Mouse (Mus musculus): Measurements from ENCODE around the gene OR5BS1P. TPM values are rescaled to one million over a fixed set of nuclear protein-coding genes. Genes with fewer than 3 reads are reported as not detected.

OR5BS1P gene
- polyA plus RNA-seq, 1 experiment from 2014 or later, result not detected

DNA sequence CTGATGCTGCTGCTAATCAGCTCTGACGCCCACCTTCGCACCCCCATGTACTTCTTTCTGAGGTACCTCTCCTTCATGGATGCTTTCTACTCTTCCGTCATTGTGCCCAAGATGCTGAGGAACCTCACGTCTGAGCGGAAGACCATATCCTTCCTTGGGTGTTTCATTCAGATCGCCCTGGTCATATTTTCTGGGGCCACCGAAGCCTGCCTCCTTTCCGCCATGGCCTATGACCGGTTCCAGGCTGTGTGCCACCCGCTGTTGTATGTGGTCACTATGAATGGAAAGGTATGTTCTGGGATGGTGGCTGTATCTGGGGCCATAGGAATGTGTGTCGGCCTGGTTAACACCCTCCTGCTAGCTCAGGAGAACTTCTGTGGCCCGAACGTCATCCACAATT is 1.8 kb downstream of the OR5BS1P start:
- Histone ChIP-seq H3K9ac (ENCODE audit: low read depth, low read length) (no peak overlapping the region), H3K4me3 (ENCODE audit: low read depth, low read length) (no peak overlapping the region), H3K27ac (replicated peaks; ENCODE audit: low read depth, low read length) (no peak overlapping the region), H3K4me1 (ENCODE audit: control insufficient read depth, insufficient read depth, low read length) (no peaks in the 10 kb centered on the region), H3K27me3 (replicated peaks; ENCODE audit: control insufficient read depth, insufficient read depth, low read length) (no peaks in the 10 kb centered on the region), H3K4me2 (ENCODE audit: low read depth, low read length) (no peak overlapping the region), H3K9me3 (ENCODE audit: control insufficient read depth, low read length) (0 out of 2 replicates have a peak, but pooled peaks cover 3% of the 10 kb centered on the region), H3K36me3 (ENCODE audit: control insufficient read depth, insufficient read depth, low read length) (no peaks in the 10 kb centered on the region)
- WGBS, result 92% methylated on average over 13 of the region's 13 CpGs
- ATAC-seq (ENCODE audit: low read depth) (no peak), DNase-seq (ENCODE audit: low spot score) (no peak)

- DNase-seq (ENCODE audit: low spot score) (no peak), ATAC-seq (ENCODE audit: low read depth) (no peak)
- Histone ChIP-seq H3K36me3 (ENCODE audit: control insufficient read depth, insufficient read depth, low read length) (no peaks in the 10 kb centered on the region), H3K27ac (replicated peaks; ENCODE audit: low read depth, low read length) (no peak overlapping the region), H3K4me1 (ENCODE audit: control insufficient read depth, insufficient read depth, low read length) (no peaks in the 10 kb centered on the region), H3K4me3 (ENCODE audit: low read depth, low read length) (no peak overlapping the region), H3K4me2 (ENCODE audit: low read depth, low read length) (no peak overlapping the region), H3K9me3 (ENCODE audit: control insufficient read depth, low read length) (no peaks in the 10 kb centered on the region), H3K27me3 (replicated peaks; ENCODE audit: control insufficient read depth, insufficient read depth, low read length) (no peaks in the 10 kb centered on the region), H3K9ac (ENCODE audit: low read depth, low read length) (no peak overlapping the region)
- WGBS, result 84% methylated on average over 10 of the region's 10 CpGs
Observed at GRCm38 (mm10) chr15:98474958-98475357, 5.3 kb downstream of the OR5BS1P start.

GRCm38 (mm10) chr15:98475382-98475781 is 5.7 kb downstream of the OR5BS1P start:
- Histone ChIP-seq H3K4me1 (ENCODE audit: control insufficient read depth, insufficient read depth, low read length) (no peaks in the 10 kb centered on the region), H3K36me3 (ENCODE audit: control insufficient read depth, insufficient read depth, low read length) (no peaks in the 10 kb centered on the region), H3K27me3 (replicated peaks; ENCODE audit: control insufficient read depth, insufficient read depth, low read length) (no peaks in the 10 kb centered on the region), H3K27ac (replicated peaks; ENCODE audit: low read depth, low read length) (no peak overlapping the region), H3K4me3 (ENCODE audit: low read depth, low read length) (no peak overlapping the region), H3K4me2 (ENCODE audit: low read depth, low read length) (no peak overlapping the region), H3K9ac (ENCODE audit: low read depth, low read length) (no peak overlapping the region), H3K9me3 (ENCODE audit: control insufficient read depth, low read length) (no peaks in the 10 kb centered on the region)
- WGBS, result 51% methylated on average over 10 of the region's 10 CpGs
- no peak for ATAC-seq (ENCODE audit: low read depth)
- DNase-seq (ENCODE audit: low spot score), result no peak

DNA sequence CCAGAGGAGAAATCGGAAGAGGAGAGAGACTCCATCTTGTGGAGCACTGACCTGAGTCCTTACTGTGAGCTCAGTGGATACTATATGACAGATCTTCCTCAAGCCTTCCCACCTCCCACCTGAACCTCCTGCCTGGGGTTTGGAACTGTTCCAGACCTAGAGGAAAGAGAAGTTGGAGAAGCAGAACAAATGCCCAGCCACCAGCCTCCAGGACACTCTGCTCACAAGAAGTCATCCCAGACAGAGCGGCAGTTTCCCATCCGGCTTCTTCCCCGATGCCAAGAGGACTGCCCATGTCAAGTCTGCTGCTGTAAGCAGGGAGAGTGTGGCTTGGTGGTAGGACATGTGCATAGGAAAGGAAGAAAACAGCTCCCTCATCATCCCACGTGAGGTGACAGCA is 6.6 kb downstream of the OR5BS1P start:
- WGBS, result 76% methylated on average over 5 of the region's 5 CpGs
- Histone ChIP-seq H3K4me3 (ENCODE audit: low read depth, low read length) (no peak overlapping the region), H3K9me3 (ENCODE audit: control insufficient read depth, low read length) (no peaks in the 10 kb centered on the region), H3K27ac (replicated peaks; ENCODE audit: low read depth, low read length) (no peak overlapping the region), H3K4me2 (ENCODE audit: low read depth, low read length) (no peak overlapping the region), H3K4me1 (ENCODE audit: control insufficient read depth, insufficient read depth, low read length) (no peaks in the 10 kb centered on the region), H3K36me3 (ENCODE audit: control insufficient read depth, insufficient read depth, low read length) (no peaks in the 10 kb centered on the region), H3K27me3 (replicated peaks; ENCODE audit: control insufficient read depth, insufficient read depth, low read length) (no peaks in the 10 kb centered on the region), H3K9ac (ENCODE audit: low read depth, low read length) (no peak overlapping the region)
- DNase-seq (ENCODE audit: low spot score) (no peak), ATAC-seq (ENCODE audit: low read depth) (no peak)

- H3K4me3 ChIP-seq (ENCODE audit: low read depth, low read length), result no peak overlapping the region
- H3K27me3 ChIP-seq (replicated peaks; ENCODE audit: control insufficient read depth, insufficient read depth, low read length), result no peaks in the 10 kb centered on the region
- H3K4me2 ChIP-seq (ENCODE audit: low read depth, low read length), result no peak overlapping the region
- H3K36me3 ChIP-seq (ENCODE audit: control insufficient read depth, insufficient read depth, low read length), result no peaks in the 10 kb centered on the region
- no peak for DNase-seq (ENCODE audit: low spot score)
- no peaks in the 10 kb centered on the region for H3K4me1 ChIP-seq (ENCODE audit: control insufficient read depth, insufficient read depth, low read length)
- H3K9me3 ChIP-seq (ENCODE audit: control insufficient read depth, low read length), result no peaks in the 10 kb centered on the region
- H3K9ac ChIP-seq (ENCODE audit: low read depth, low read length), result no peak overlapping the region
- no peak overlapping the region for H3K27ac ChIP-seq (replicated peaks; ENCODE audit: low read depth, low read length)
- WGBS, result 75% methylated on average over 7 of the region's 7 CpGs
- ATAC-seq (ENCODE audit: low read depth), result no peak
Observed at GRCm38 (mm10) chr15:98479568-98480102, 9.9 kb downstream of the OR5BS1P start.

DNA sequence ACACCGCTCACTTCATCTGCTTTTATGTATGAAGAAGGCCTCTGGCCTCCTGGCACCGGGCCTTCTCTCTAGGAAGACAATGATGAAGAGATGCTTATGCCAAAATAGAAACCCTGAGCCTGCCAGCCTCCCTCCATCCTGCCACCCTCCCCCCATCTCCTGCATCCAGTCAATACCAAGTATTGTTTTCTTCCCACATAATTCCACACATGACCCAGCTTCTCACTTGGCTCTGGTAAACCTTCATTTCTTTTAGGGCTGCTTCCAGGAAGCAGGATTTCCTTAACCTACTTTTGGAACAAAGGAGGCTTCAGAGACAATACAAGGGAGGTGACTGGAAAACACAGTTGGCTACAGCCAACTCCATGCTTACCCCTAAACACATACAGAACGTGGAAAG is 13.0 kb downstream of the OR5BS1P start, which contains the start of gene Lalba:
Gene Lalba, minus strand, starts transcription at position 21 of the 400 bp plus-strand sequence.
- no peaks in the 10 kb centered on the region for H3K9me3 ChIP-seq (ENCODE audit: control insufficient read depth, low read length)
- no peak within 1 kb of the TSS for H3K4me2 ChIP-seq (ENCODE audit: low read depth, low read length)
- WGBS, result 62% methylated on average over 3 of the region's 3 CpGs
- H3K27me3 ChIP-seq (replicated peaks; ENCODE audit: control insufficient read depth, insufficient read depth, low read length), result no peaks in the 10 kb centered on the region
- no peaks in the 10 kb centered on the region for H3K4me1 ChIP-seq (ENCODE audit: control insufficient read depth, insufficient read depth, low read length)
- H3K4me3 ChIP-seq (ENCODE audit: low read depth, low read length), result no peak within 1 kb of the TSS
- DNase-seq (ENCODE audit: low spot score) (no peak), ATAC-seq (ENCODE audit: low read depth) (no peak)
- no peaks in the 10 kb centered on the region for H3K36me3 ChIP-seq (ENCODE audit: control insufficient read depth, insufficient read depth, low read length)
- no peak within 1 kb of the TSS for H3K27ac ChIP-seq (replicated peaks; ENCODE audit: low read depth, low read length)
- no peak within 1 kb of the TSS for H3K9ac ChIP-seq (ENCODE audit: low read depth, low read length)

DNA sequence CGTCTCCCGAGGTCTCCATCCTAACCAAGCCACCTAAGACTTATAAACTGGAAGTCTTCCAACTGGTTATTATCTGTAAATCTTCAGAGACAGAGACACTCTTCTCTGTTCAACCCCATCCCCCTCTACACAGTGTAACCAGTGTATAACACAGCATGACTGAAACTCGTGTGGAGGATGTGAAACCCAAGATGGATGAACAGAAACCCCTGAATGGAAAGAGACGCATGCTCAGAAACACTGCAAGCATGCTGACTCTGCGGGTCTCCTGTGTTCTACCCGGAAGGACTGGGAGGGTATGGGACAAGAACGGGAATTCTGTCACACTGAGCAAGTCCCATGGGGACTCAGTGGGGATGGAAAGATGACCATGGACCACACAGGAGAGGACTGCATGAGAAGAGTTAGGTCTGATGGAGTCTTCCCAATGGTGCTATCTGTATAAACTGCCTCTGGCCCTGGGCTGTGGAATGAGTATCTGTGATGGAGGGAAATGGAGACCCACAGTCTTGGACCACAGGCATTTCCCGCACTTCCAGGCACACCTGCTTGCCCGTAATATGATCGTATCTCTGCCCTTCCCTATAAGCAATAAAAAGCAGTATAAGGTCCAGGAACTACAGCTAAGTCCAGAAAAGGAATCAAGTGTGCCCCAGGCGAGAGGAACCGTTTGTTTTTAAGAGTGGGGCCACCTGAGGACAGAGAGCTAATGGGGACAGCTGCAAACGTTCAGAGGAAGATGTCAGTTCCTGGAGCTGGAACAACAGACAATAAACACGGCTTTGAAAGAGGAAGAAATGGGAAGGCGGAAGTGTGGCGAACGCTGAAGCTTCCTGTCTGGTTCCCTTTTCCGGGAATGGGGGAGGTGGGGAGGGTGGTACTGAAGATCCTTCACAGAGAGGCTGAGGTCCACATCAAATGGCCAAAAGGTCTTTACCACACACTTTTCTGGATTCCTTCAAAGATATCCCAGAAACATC is 14.5 kb downstream of the OR5BS1P start:
- no peaks in the 10 kb centered on the region for H3K9me3 ChIP-seq (ENCODE audit: control insufficient read depth, low read length)
- no peak overlapping the region for H3K27ac ChIP-seq (replicated peaks; ENCODE audit: low read depth, low read length)
- H3K27me3 ChIP-seq (replicated peaks; ENCODE audit: control insufficient read depth, insufficient read depth, low read length), result no peaks in the 10 kb centered on the region
- 55% methylated on average over 18 of the region's 18 CpGs for WGBS
- no peak overlapping the region for H3K9ac ChIP-seq (ENCODE audit: low read depth, low read length)
- no peak for ATAC-seq (ENCODE audit: low read depth)
- DNase-seq (ENCODE audit: low spot score), result peak; percentile 20
- no peak overlapping the region for H3K4me2 ChIP-seq (ENCODE audit: low read depth, low read length)
- no peaks in the 10 kb centered on the region for H3K36me3 ChIP-seq (ENCODE audit: control insufficient read depth, insufficient read depth, low read length)
- no peaks in the 10 kb centered on the region for H3K4me1 ChIP-seq (ENCODE audit: control insufficient read depth, insufficient read depth, low read length)
- no peak overlapping the region for H3K4me3 ChIP-seq (ENCODE audit: low read depth, low read length)

DNA sequence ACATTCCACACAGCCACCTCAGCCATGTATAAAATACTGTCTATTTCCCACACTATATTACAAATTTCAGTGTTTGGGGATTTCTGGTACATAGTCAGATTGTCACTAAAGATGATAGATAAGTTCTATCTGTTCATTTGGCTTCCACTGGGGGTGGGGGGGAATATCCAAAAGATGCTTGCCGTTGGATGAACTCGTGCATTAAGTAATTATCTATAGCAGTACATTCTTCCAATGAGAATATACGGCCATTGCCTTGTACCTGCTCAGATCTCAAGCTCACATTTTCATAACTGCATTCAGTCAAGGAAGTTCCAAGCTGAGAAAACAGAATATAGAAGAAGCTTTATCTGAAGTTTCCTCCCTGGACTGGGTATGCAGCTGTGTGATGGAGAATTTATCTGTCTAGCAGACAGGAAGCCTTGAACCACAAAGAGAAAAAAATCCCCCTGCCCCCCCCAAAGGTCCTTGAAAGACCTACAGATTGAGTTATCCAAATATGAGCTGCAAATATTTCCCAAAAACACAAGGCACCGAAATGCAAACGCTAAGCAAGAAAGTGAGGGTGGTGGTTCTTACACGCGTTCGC is 16.8 kb downstream of the OR5BS1P start:
- Histone ChIP-seq H3K36me3 (ENCODE audit: control insufficient read depth, insufficient read depth, low read length) (no peaks in the 10 kb centered on the region), H3K9ac (ENCODE audit: low read depth, low read length) (no peak overlapping the region), H3K4me1 (ENCODE audit: control insufficient read depth, insufficient read depth, low read length) (no peaks in the 10 kb centered on the region), H3K4me2 (ENCODE audit: low read depth, low read length) (no peak overlapping the region), H3K4me3 (ENCODE audit: low read depth, low read length) (no peak overlapping the region), H3K9me3 (ENCODE audit: control insufficient read depth, low read length) (no peaks in the 10 kb centered on the region), H3K27ac (replicated peaks; ENCODE audit: low read depth, low read length) (no peak overlapping the region), H3K27me3 (replicated peaks; ENCODE audit: control insufficient read depth, insufficient read depth, low read length) (no peaks in the 10 kb centered on the region)
- WGBS, result 93% methylated on average over 8 of the region's 8 CpGs
- DNase-seq (ENCODE audit: low spot score) (no peak), ATAC-seq (ENCODE audit: low read depth) (no peak)

Data from embryonic facial prominence, embryonic 14.5 days (tissue).